Mouse (Mus musculus): Measurements from ENCODE around the gene Pdzrn3. TPM values are rescaled to one million over a fixed set of nuclear protein-coding genes. Genes with fewer than 3 reads are reported as not detected.
A peak's percentile ranks its signal among the peaks of the same experiment; 100 is the strongest.

Pdzrn3 gene
- polyA plus RNA-seq, 1 experiment from 2014 or later, result 8.2 TPM

DNA sequence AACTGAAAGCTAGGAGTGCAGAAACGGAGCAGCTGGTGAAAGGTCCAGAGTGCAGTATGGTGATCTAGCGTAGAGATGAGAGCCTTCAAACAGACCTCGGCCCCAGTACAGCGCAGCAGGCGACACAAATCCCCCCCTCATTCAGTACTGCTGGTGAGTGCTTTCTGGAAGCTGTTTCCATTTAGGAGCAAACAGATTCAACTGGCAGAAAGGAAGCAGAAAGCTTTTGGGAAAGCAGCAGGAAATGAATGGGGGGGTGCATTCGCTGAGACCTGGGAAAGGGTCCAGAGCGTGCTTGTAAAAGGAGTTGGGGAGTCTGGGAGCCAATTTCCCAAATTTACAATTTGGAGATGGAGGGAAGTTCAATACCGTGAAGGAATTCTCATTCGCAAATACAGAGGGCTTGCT lies 96.9 kb downstream of the Pdzrn3 start:
- Histone ChIP-seq H3K9ac (ENCODE audit: low read length) (no peak overlapping the region), H3K4me2 (ENCODE audit: low read depth, low read length) (no peak overlapping the region), H3K27me3 (ENCODE audit: control insufficient read depth, insufficient read depth, low read depth, low read length) (no peaks in the 10 kb centered on the region), H3K4me3 (ENCODE audit: low read length) (no peak overlapping the region), H3K9me3 (ENCODE audit: control insufficient read depth, low read length) (no peaks in the 10 kb centered on the region), H3K4me1 (replicated peaks; ENCODE audit: control insufficient read depth, insufficient read depth, low read length) (peaks cover 66% of the 10 kb centered on the region), H3K36me3 (ENCODE audit: control insufficient read depth, insufficient read depth, low read length) (no peaks in the 10 kb centered on the region), H3K27ac (ENCODE audit: low read length) (peak overlapping the region; percentile 47)
- ATAC-seq (ENCODE audit: low read depth), result no peak
- WGBS, result 33% methylated on average over 9 of the region's 9 CpGs

DNA sequence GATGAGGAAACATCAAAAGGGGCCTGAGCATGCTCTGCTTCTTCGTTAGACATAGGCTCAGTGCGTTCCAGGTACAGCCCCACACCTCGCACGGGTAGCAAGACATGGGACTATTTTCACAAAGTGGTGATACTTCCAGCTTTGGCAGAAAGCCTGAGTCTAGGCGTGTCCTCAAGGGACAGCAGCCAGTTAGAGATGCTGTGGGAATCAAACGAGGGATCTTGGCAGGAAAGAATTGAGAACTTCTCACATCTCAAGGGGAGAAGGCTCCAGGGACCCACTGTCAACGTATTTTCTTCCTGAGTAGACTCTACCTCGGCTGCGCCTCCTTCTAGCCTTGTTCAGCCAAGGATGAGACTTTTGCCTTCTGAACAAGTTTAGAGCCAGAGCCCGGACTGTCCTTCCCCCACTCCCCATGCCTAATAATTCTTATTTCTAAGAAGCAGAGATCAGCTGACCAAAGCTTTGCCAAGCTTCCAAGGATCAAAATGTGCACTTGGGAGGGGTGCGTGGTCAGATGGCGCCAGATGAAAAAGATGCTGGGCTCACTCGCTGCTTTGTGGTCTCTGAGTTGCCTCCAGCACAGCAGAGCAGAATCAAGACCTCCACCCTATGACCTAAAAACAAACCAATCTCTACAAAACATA lies 99.3 kb downstream of the Pdzrn3 start:
- no peak overlapping the region for H3K4me2 ChIP-seq (ENCODE audit: low read depth, low read length)
- peak; percentile 10; the same call in 1 of the 2 replicates for ATAC-seq (ENCODE audit: low read depth)
- no peaks in the 10 kb centered on the region for H3K36me3 ChIP-seq (ENCODE audit: control insufficient read depth, insufficient read depth, low read length)
- no peak overlapping the region for H3K4me3 ChIP-seq (ENCODE audit: low read length)
- peaks cover 61% of the 10 kb centered on the region for H3K4me1 ChIP-seq (replicated peaks; ENCODE audit: control insufficient read depth, insufficient read depth, low read length)
- H3K27ac ChIP-seq (ENCODE audit: low read length), result peak overlapping the region; percentile 64
- H3K27me3 ChIP-seq (ENCODE audit: control insufficient read depth, insufficient read depth, low read depth, low read length), result no peaks in the 10 kb centered on the region
- 48% methylated on average over 13 of the region's 13 CpGs for WGBS
- no peaks in the 10 kb centered on the region for H3K9me3 ChIP-seq (ENCODE audit: control insufficient read depth, low read length)
- H3K9ac ChIP-seq (ENCODE audit: low read length), result no peak overlapping the region

DNA sequence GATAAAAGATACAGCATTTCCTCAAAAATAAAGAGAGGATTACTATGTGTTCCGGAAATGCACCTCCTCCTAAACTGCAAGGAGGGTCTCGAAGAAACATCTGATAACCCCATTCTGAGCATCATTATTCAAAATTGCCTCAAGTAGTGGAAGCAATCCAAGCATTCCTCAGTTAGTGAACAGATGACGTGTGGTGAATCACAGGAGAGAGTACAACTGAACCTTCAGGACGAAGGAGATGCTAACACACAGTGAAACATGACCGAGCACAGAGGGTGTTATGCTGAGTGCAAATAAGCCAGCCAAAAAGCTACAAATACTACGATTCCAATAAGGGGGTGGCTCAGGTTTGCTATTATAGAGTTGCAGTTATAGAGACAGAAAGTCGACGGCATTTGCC lies 101.4 kb downstream of the Pdzrn3 start:
- Histone ChIP-seq H3K9me3 (ENCODE audit: control insufficient read depth, low read length) (no peaks in the 10 kb centered on the region), H3K36me3 (ENCODE audit: control insufficient read depth, insufficient read depth, low read length) (no peaks in the 10 kb centered on the region), H3K4me3 (ENCODE audit: low read length) (no peak overlapping the region), H3K27me3 (ENCODE audit: control insufficient read depth, insufficient read depth, low read depth, low read length) (no peaks in the 10 kb centered on the region), H3K9ac (ENCODE audit: low read length) (no peak overlapping the region), H3K4me1 (replicated peaks; ENCODE audit: control insufficient read depth, insufficient read depth, low read length) (peaks cover 55% of the 10 kb centered on the region), H3K4me2 (ENCODE audit: low read depth, low read length) (no peak overlapping the region), H3K27ac (ENCODE audit: low read length) (no peak overlapping the region)
- no peak for ATAC-seq (ENCODE audit: low read depth)
- WGBS, result 49% methylated on average over 8 of the region's 8 CpGs

DNA sequence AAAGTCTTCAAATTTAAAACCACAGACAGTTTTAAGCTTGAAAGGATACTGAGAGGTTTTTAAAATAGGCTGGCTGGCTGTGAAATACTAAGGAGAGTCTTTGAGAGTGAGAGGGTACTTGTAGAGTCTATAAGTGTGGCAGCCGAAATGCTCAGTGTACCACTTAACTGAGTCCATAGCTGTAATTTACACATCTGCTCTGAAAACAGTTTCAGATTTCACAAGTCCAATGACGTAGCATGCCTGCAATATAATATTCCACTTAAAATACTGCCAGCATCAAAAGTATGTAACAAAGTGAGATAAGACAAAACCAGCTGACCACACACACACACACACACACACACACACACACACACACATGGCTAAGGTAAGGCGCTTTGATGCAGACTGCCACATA lies 101.9 kb downstream of the Pdzrn3 start:
- peaks cover 55% of the 10 kb centered on the region for H3K4me1 ChIP-seq (replicated peaks; ENCODE audit: control insufficient read depth, insufficient read depth, low read length)
- 61% methylated on average over 3 of the region's 3 CpGs for WGBS

DNA sequence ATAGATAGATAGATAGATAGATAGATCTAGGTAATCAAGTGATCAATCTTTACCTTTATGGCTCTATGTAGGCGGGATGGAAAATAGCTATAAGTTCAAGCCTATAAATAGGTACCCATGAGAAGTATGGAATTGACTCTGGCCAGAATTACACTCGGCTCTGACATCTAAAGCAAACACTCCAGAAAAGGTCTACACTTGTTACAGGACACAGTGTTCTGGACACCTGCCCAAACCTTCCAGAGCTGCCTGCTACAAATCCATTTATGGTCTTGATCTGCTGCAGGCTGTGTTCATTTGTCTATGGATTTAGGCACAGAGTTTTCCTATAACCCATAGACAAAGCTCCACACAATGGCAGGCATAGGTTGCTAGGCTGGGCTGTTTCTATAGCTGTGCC lies 102.9 kb downstream of the Pdzrn3 start:
- Histone ChIP-seq H3K36me3 (ENCODE audit: control insufficient read depth, insufficient read depth, low read length) (no peaks in the 10 kb centered on the region), H3K4me3 (ENCODE audit: low read length) (no peak overlapping the region), H3K4me2 (ENCODE audit: low read depth, low read length) (no peak overlapping the region), H3K9ac (ENCODE audit: low read length) (no peak overlapping the region), H3K27ac (ENCODE audit: low read length) (0 out of 2 replicates have a peak overlapping the region, but pooled peaks have one; percentile 3), H3K27me3 (ENCODE audit: control insufficient read depth, insufficient read depth, low read depth, low read length) (no peaks in the 10 kb centered on the region), H3K4me1 (replicated peaks; ENCODE audit: control insufficient read depth, insufficient read depth, low read length) (peaks cover 61% of the 10 kb centered on the region), H3K9me3 (ENCODE audit: control insufficient read depth, low read length) (no peaks in the 10 kb centered on the region)
- ATAC-seq (ENCODE audit: low read depth), result no peak; the same call in 1 of the 2 replicates
- WGBS, result 53% methylated on average over 2 of the region's 2 CpGs

More for the DNA sequence above, 101.9 kb downstream of the Pdzrn3 start:
- Histone ChIP-seq H3K4me3 (ENCODE audit: low read length) (no peak overlapping the region), H3K36me3 (ENCODE audit: control insufficient read depth, insufficient read depth, low read length) (no peaks in the 10 kb centered on the region), H3K4me2 (ENCODE audit: low read depth, low read length) (no peak overlapping the region), H3K27me3 (ENCODE audit: control insufficient read depth, insufficient read depth, low read depth, low read length) (no peaks in the 10 kb centered on the region), H3K9me3 (ENCODE audit: control insufficient read depth, low read length) (no peaks in the 10 kb centered on the region), H3K9ac (ENCODE audit: low read length) (no peak overlapping the region), H3K27ac (ENCODE audit: low read length) (no peak overlapping the region)
- ATAC-seq (ENCODE audit: low read depth), result 0 out of 2 replicates have a peak, but pooled peaks have one; percentile 18

DNA sequence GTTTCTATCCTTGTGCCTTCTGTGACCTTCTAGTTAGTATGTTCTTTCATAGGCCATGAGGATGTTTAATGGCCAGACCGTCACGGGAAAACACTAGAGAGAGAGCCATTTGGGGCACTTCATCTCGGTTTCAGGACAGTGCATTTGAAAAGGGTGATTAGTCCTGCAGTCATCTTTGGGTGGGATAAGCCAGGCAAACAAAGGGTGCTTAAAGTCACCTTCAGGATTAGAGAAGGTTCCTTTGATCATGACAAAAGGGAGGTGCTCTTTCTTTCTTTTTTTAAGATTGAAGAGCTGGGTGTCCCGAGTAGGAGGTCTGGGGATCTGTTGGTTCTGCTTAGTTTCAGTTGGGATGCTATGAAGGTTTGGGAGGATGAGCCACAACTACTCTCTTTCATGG lies 105.4 kb downstream of the Pdzrn3 start:
- WGBS, result 26% methylated on average over 4 of the region's 4 CpGs
- Histone ChIP-seq H3K36me3 (ENCODE audit: control insufficient read depth, insufficient read depth, low read length) (no peaks in the 10 kb centered on the region), H3K4me1 (replicated peaks; ENCODE audit: control insufficient read depth, insufficient read depth, low read length) (peaks cover 68% of the 10 kb centered on the region), H3K4me2 (ENCODE audit: low read depth, low read length) (no peak overlapping the region), H3K9ac (ENCODE audit: low read length) (no peak overlapping the region), H3K27me3 (ENCODE audit: control insufficient read depth, insufficient read depth, low read depth, low read length) (no peaks in the 10 kb centered on the region), H3K9me3 (ENCODE audit: control insufficient read depth, low read length) (no peaks in the 10 kb centered on the region), H3K27ac (ENCODE audit: low read length) (no peak overlapping the region), H3K4me3 (ENCODE audit: low read length) (no peak overlapping the region)
- no peak for ATAC-seq (ENCODE audit: low read depth)

DNA sequence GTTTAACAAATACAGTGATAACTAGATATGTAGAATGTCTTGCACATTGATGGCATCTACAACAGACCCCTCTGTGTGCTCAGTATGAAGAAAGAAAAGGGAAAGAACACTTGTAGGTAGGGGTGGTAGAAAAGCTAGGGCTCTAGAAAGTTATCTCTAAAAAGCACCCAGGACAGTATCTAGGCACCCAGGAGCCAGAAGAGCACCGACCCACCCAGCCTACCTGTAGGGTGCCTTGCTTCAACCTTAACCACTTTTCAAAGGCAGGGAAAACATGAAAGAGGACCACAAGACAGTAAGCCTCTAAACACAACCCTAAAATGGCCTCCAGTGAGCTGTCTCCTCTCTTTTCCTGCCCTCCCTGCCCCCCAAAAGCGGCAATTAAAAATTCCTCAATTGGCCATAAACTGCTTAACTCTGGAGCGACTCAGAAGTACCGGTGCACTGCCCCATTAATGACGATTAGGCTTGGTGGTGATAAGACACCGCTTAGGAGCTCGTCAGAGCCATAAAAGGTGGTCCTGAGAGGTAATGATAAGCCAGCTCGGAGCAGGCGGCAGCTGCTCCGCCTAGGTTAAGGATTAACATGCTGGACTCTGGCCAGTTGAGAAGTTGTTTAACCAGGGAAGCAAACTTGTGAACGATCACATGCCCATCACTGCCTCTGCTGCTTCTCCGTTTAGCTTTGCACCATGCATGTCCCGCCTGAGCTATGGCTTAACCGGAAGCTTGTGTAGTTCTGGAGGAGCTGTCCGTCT lies 106.1 kb downstream of the Pdzrn3 start:
- Histone ChIP-seq H3K4me2 (ENCODE audit: low read depth, low read length) (peak overlapping the region; percentile 40), H3K27ac (ENCODE audit: low read length) (no peak overlapping the region), H3K4me3 (ENCODE audit: low read length) (0 out of 2 replicates have a peak overlapping the region, but pooled peaks have one; percentile 4), H3K36me3 (ENCODE audit: control insufficient read depth, insufficient read depth, low read length) (no peaks in the 10 kb centered on the region), H3K9ac (ENCODE audit: low read length) (0 out of 2 replicates have a peak overlapping the region, but pooled peaks have one; percentile 6), H3K27me3 (ENCODE audit: control insufficient read depth, insufficient read depth, low read depth, low read length) (no peaks in the 10 kb centered on the region), H3K9me3 (ENCODE audit: control insufficient read depth, low read length) (no peaks in the 10 kb centered on the region), H3K4me1 (replicated peaks; ENCODE audit: control insufficient read depth, insufficient read depth, low read length) (peaks cover 71% of the 10 kb centered on the region)
- no peak for ATAC-seq (ENCODE audit: low read depth)
- WGBS, result 31% methylated on average over 15 of the region's 15 CpGs

DNA sequence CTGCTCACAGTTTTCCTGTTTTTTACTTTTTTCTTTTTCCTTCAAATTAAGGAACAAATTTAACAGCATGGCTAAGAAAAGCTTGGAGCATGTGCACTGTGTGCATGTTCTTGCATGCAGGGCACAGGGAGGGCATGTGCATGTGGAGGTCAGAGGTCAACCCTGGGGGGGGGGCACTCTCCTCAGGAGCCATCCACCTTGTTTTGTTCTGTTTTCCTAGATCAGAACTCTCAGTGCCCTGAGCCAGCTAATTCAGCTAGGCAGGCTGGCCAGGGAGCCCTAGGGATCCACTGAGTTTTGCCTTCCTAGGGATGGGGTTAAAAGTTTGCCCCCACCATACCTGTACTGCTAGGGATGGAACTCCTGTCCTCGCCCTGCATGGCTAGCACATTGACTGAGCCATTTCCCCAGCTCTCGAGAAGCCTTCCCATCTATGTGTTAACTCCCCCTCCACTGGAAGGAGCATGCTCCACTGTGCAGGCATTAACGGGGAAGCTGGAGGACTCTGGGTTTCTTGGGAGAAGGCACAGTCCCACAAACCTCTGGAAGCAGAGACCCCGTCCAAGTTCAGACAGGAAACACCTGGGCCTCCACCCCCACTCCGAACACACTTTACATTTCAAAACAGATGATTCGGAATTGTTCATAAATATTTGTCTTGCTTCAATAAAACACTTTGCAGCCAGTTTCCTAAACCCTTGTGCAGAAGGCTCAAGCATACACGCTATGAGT lies 107.4 kb downstream of the Pdzrn3 start:
- no peaks in the 10 kb centered on the region for H3K9me3 ChIP-seq (ENCODE audit: control insufficient read depth, low read length)
- ATAC-seq (ENCODE audit: low read depth), result peak; percentile 21; the same call in 1 of the 2 replicates
- 26% methylated on average over 7 of the region's 7 CpGs for WGBS
- H3K27ac ChIP-seq (ENCODE audit: low read length), result peak overlapping the region; percentile 40
- no peaks in the 10 kb centered on the region for H3K36me3 ChIP-seq (ENCODE audit: control insufficient read depth, insufficient read depth, low read length)
- H3K27me3 ChIP-seq (ENCODE audit: control insufficient read depth, insufficient read depth, low read depth, low read length), result no peaks in the 10 kb centered on the region
- no peak overlapping the region for H3K9ac ChIP-seq (ENCODE audit: low read length)
- no peak overlapping the region for H3K4me2 ChIP-seq (ENCODE audit: low read depth, low read length)
- H3K4me3 ChIP-seq (ENCODE audit: low read length), result no peak overlapping the region
- H3K4me1 ChIP-seq (replicated peaks; ENCODE audit: control insufficient read depth, insufficient read depth, low read length), result peaks cover 68% of the 10 kb centered on the region

Measured in lung, embryonic 16.5 days (tissue).